Comparison of ENCODE assay signal across 8 mouse cellular contexts in the genomic region with DNA sequence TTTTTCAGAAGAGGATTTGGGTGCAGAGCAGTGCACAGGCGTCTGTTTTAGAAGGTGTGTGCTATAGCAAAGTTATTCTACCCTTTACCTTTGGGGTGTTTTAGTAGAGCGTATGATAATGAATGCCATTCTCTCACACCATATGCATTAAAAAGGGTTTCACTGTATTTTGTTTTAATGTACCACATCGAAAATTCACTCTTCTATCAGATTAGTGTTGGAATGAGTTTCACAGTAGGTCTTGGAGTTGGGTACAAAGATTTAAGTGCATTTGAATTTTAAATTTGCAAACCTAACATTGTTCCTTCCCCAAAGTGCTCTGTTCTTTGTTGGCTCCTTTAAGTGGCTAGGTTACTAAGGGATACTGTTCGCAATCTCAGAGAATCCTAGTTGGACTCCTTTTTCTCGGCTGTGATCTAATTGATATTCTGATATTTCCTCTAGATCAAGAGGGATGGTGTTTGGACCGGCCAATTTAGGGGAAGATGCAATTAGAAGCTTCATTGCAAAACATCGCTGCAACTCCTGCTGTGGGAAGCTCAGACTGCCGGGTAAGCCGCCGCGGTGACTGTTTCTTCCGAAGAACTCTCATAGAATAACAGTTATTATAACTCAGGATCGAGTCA.
DNase-seq lines count a peak whose midpoint lies in the region; ATAC-seq and TF ChIP-seq lines count a peak whose summit lies in the region.

No protein-coding gene starts in this region.

- TF ChIP-seq CTCF in forebrain, postnatal 0 days (IDR thresholded peaks at IDR 0.05; ENCODE audit: low read depth) = no peak
- TF ChIP-seq CTCF in left cerebral cortex, adult 2 months (IDR thresholded peaks at IDR 0.05) = no peak

- no peaks in the 10 kb centered on the region for H3K9me3 ChIP-seq in neural tube, embryonic 11.5 days (ENCODE audit: control insufficient read depth, low read length)
- H3K9me3 ChIP-seq in forebrain, postnatal 0 days (ENCODE audit: low read length) = no peaks in the 10 kb centered on the region

- 21% methylated on average over 13 of the region's 13 CpGs for WGBS in neural tube, embryonic 11.5 days
- 4% methylated on average over 13 of the region's 13 CpGs for WGBS in forebrain, postnatal 0 days

- H3K4me1 ChIP-seq in neural tube, embryonic 11.5 days (ENCODE audit: control insufficient read depth, insufficient read depth, low read length) = peaks cover 6% of the 10 kb centered on the region
- H3K4me1 ChIP-seq in forebrain, postnatal 0 days (ENCODE audit: insufficient read depth) = no peaks in the 10 kb centered on the region

- H3K9ac ChIP-seq in neural tube, embryonic 11.5 days (ENCODE audit: low read length) = peak overlapping the region; percentile 44; the same call in 1 of the 2 replicates
- H3K9ac ChIP-seq in forebrain, postnatal 0 days = peak overlapping the region; percentile 50

- peak overlapping the region; percentile 48 for H3K4me2 ChIP-seq in neural tube, embryonic 11.5 days (ENCODE audit: low read depth)
- peak overlapping the region; percentile 58 for H3K4me2 ChIP-seq in forebrain, postnatal 0 days (ENCODE audit: low read depth)

- H3K36me3 ChIP-seq in neural tube, embryonic 11.5 days (ENCODE audit: control insufficient read depth, insufficient read depth, low read length) = no peaks in the 10 kb centered on the region
- H3K36me3 ChIP-seq in forebrain, postnatal 0 days (ENCODE audit: insufficient read depth) = no peaks in the 10 kb centered on the region

- no peaks in the 10 kb centered on the region for H3K27me3 ChIP-seq in neural tube, embryonic 11.5 days (ENCODE audit: control insufficient read depth, insufficient read depth, low read length)
- no peaks in the 10 kb centered on the region for H3K27me3 ChIP-seq in forebrain, postnatal 0 days (ENCODE audit: insufficient read depth, low read length)

- DNase-seq in neural tube, embryonic 11.5 days (ENCODE audit: low spot score) = peak; percentile 53
- no peak for DNase-seq in neural tube, embryonic 10.5 days (ENCODE audit: extremely low spot score, low spot score)
- peak; percentile 75 for DNase-seq in forebrain, postnatal 0 days
- DNase-seq in left cerebral cortex, adult 2 months (ENCODE audit: extremely low spot score in 1 of 2, low spot score in 2 of 2) = peak; percentile 22 to 37
- DNase-seq in right cerebral cortex, adult 2 months (ENCODE audit: low spot score in 2 of 2) = peak; percentile 30 to 53
- DNase-seq in urinary bladder, postnatal 14 days (ENCODE audit: low spot score) = no peak
- DNase-seq in lung, postnatal 36 days = no peak

- peak; percentile 49 for ATAC-seq in neural tube, embryonic 11.5 days (ENCODE audit: insufficient read depth, low FRiP score, low TSS enrichment)
- ATAC-seq in forebrain, postnatal 0 days = peak; percentile 85
- ATAC-seq in erythroblast, adult 5-6 weeks (replicated peaks; ENCODE audit: low FRiP score, poor library complexity, severe bottlenecking) = no peak

- intact Hi-C loops in left cerebral cortex, adult 2 months (cut with DNase I) = loop anchor here (5.0 kb wide), 1 partner anchor 224 kb away; a partner anchor contains a TSS

- H3K27ac ChIP-seq in neural tube, embryonic 11.5 days (ENCODE audit: low read depth, low read length) = 0 out of 2 replicates have a peak overlapping the region, but pooled peaks have one; percentile 62
- peak overlapping the region; percentile 80 for H3K27ac ChIP-seq in forebrain, postnatal 0 days (ENCODE audit: low read depth, low read length)
- H3K27ac ChIP-seq in left cerebral cortex, adult 2 months = peak overlapping the region; percentile 80

- peak overlapping the region; percentile 24 for H3K4me3 ChIP-seq in neural tube, embryonic 11.5 days (ENCODE audit: low read depth, low read length)
- H3K4me3 ChIP-seq in forebrain, postnatal 0 days (ENCODE audit: low read depth, low read length) = peak overlapping the region; percentile 33
- H3K4me3 ChIP-seq in left cerebral cortex, adult 2 months = peak overlapping the region; percentile 37

Comparison
In these comparisons a context has a peak if more than half of its experiments do, and no peak if none do; other contexts are left out.
1. DNase-seq: peak in neural tube, embryonic 11.5 days (single experiment), forebrain, postnatal 0 days (single experiment), left cerebral cortex, adult 2 months (2 of 2) and right cerebral cortex, adult 2 months (2 of 2); none in neural tube, embryonic 10.5 days (single experiment), urinary bladder, postnatal 14 days (single experiment) and lung, postnatal 36 days (single experiment).
2. Peak in every context shown above with its lines, with median percentiles within 50 percentile points of each other: H3K27ac ChIP-seq and H3K4me3 ChIP-seq.